Mouse (Mus musculus): Measurements from ENCODE around the gene Tbc1d2b. TPM values are rescaled to one million over a fixed set of nuclear protein-coding genes. Genes with fewer than 3 reads are reported as not detected.

Gene Tbc1d2b
- polyA plus RNA-seq, 1 experiment from 2014 or later: 20.9 TPM

DNA sequence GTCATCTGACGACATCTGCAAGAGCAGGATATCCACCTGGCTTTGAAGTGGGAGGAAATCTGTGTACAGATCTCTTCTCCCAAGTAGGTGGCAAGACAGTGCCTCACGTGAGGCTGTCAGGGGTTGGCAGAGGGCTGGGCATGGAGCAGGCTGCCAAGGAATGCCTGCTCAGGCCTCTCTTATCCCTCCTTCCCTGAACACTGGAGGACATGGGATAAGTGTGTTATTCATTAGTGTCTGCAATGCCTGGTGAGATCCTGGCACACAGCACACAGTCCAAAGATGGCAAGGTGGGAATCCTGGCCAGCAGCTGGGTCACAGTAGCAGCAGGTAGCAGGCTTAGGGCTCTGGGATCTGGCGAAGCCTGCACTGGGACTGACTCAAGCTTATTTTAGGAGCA is 57.5 kb downstream of the Tbc1d2b start:
- no peak for ATAC-seq (replicated peaks; ENCODE audit: low FRiP score, low TSS enrichment, low read depth)
- H3K9ac ChIP-seq (ENCODE audit: low read length): no peak overlapping the region
- H3K4me2 ChIP-seq (ENCODE audit: low read length): no peak overlapping the region
- DNase-seq (ENCODE audit: low spot score): no peak
- H3K4me3 ChIP-seq (ENCODE audit: low read depth, low read length): no peak overlapping the region
- 84% methylated on average over 3 of the region's 3 CpGs for WGBS
- no peak overlapping the region for H3K27ac ChIP-seq (ENCODE audit: low read depth)
- H3K9me3 ChIP-seq (ENCODE audit: control insufficient read depth, low read length): no peaks in the 10 kb centered on the region
- H3K27me3 ChIP-seq (replicated peaks; ENCODE audit: control insufficient read depth, insufficient read depth, low read length): no peaks in the 10 kb centered on the region
- H3K36me3 ChIP-seq (ENCODE audit: control insufficient read depth, insufficient read depth, low read length): peaks cover 60% of the 10 kb centered on the region
- H3K4me1 ChIP-seq (replicated peaks; ENCODE audit: control insufficient read depth, insufficient read depth, low read length): no peaks in the 10 kb centered on the region

DNA sequence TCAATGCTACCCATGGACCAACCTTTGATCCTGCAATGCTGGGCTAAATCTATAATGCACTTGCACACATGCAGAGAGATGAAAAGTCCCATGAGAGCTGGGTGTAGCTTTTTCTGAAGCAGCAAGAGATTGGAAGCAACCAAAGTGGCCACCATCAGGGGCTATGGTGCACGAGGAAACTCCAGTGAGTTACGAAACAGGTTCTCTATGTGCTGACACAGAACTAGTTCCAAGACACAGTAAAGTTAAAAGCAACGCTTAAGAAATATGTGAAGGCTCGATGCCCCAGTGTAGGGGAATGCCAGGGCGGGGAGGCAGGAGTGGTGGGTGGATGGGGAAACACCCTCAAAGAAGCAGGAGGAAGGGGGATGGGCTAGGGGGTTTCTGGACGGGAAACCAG is 61.9 kb downstream of the Tbc1d2b start:
- no peak overlapping the region for H3K27ac ChIP-seq (ENCODE audit: low read depth)
- WGBS: 77% methylated on average over 6 of the region's 6 CpGs
- DNase-seq (ENCODE audit: low spot score): no peak
- H3K9ac ChIP-seq (ENCODE audit: low read length): no peak overlapping the region
- H3K9me3 ChIP-seq (ENCODE audit: control insufficient read depth, low read length): no peaks in the 10 kb centered on the region
- H3K4me2 ChIP-seq (ENCODE audit: low read length): no peak overlapping the region
- no peaks in the 10 kb centered on the region for H3K27me3 ChIP-seq (replicated peaks; ENCODE audit: control insufficient read depth, insufficient read depth, low read length)
- peaks cover 58% of the 10 kb centered on the region for H3K36me3 ChIP-seq (ENCODE audit: control insufficient read depth, insufficient read depth, low read length)
- H3K4me1 ChIP-seq (replicated peaks; ENCODE audit: control insufficient read depth, insufficient read depth, low read length): no peaks in the 10 kb centered on the region
- no peak for ATAC-seq (replicated peaks; ENCODE audit: low FRiP score, low TSS enrichment, low read depth)
- H3K4me3 ChIP-seq (ENCODE audit: low read depth, low read length): no peak overlapping the region

DNA sequence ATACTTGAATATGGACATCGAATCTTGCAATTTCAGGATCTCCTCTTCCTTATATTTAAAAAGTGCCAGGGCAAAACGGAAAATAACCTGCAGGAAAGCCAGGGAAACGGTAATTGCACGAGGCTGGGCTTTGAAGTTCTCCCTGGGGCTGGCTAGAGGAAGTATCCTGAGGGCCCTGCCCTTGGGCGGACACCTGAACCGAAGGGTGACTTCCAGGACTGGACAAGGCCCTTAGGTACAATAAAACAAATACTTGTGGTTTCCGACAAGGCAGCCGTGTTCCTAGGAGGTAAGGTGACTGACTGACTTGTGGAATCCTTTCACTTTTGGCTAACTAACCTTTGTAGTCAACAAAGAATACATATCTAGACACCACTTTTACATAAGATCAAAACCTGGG is 62.8 kb downstream of the Tbc1d2b start:
- 79% methylated on average over 8 of the region's 8 CpGs for WGBS
- Histone ChIP-seq H3K4me3 (ENCODE audit: low read depth, low read length) (no peak overlapping the region), H3K4me2 (ENCODE audit: low read length) (no peak overlapping the region), H3K27ac (ENCODE audit: low read depth) (no peak overlapping the region), H3K9ac (ENCODE audit: low read length) (no peak overlapping the region), H3K4me1 (replicated peaks; ENCODE audit: control insufficient read depth, insufficient read depth, low read length) (no peaks in the 10 kb centered on the region), H3K27me3 (replicated peaks; ENCODE audit: control insufficient read depth, insufficient read depth, low read length) (no peaks in the 10 kb centered on the region), H3K36me3 (ENCODE audit: control insufficient read depth, insufficient read depth, low read length) (peaks cover 57% of the 10 kb centered on the region), H3K9me3 (ENCODE audit: control insufficient read depth, low read length) (no peaks in the 10 kb centered on the region)
- DNase-seq (ENCODE audit: low spot score) (no peak), ATAC-seq (replicated peaks; ENCODE audit: low FRiP score, low TSS enrichment, low read depth) (no peak)

DNA sequence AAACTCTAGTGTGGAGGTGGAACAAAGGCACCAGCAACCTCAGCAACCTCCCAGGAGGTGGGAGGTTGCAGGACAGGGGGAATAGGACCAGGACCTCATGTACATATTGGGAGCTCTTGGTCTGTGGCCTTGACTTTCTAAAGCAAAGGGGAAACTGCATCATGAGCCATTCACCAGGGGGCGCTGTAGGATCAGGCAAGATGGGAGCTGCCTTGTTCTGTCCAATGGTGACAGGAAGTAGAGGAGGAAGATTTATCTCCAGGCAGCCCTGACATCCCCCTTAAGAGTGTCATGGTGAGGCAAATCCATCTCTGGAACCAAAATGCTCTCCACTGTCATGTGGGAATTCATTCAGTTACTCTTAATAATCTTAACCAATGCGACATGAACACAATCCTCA is 64.1 kb downstream of the Tbc1d2b start:
- Histone ChIP-seq H3K27ac (ENCODE audit: low read depth) (no peak overlapping the region), H3K4me1 (replicated peaks; ENCODE audit: control insufficient read depth, insufficient read depth, low read length) (no peaks in the 10 kb centered on the region), H3K9me3 (ENCODE audit: control insufficient read depth, low read length) (no peaks in the 10 kb centered on the region), H3K4me2 (ENCODE audit: low read length) (no peak overlapping the region), H3K36me3 (ENCODE audit: control insufficient read depth, insufficient read depth, low read length) (peaks cover 66% of the 10 kb centered on the region), H3K27me3 (replicated peaks; ENCODE audit: control insufficient read depth, insufficient read depth, low read length) (no peaks in the 10 kb centered on the region), H3K4me3 (ENCODE audit: low read depth, low read length) (no peak overlapping the region), H3K9ac (ENCODE audit: low read length) (no peak overlapping the region)
- ATAC-seq (replicated peaks; ENCODE audit: low FRiP score, low TSS enrichment, low read depth): peak; percentile 31; the same call in 1 of the 2 replicates
- 49% methylated on average over 2 of the region's 2 CpGs for WGBS
- DNase-seq (ENCODE audit: low spot score): peak; percentile 92

DNA sequence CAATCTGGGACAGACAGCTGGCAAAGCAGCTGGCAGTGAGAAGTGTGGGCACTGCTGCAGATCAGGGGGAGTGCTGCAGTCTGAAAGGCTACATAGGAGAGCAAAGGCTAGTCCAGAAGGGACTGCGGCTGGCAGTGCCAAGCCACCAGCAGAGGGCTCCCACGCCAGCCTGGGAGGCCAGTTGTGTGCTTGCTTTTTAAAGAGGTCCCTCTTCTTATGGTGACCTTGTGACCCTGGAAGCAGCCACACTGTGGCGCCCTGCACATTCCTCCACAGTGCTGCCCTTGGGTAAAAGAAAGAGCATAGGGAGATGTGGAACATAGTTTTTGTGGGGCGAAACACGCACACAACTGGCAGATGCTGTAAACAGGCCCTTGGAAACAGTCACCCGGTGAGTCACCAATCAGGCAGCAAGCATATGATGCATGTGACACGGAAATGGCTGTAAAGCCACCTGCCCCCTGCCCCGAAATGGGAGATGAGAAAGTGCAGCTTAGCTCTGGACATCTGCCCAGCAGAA is 66.1 kb downstream of the Tbc1d2b start:
- 66% methylated on average over 8 of the region's 8 CpGs for WGBS
- Histone ChIP-seq H3K36me3 (ENCODE audit: control insufficient read depth, insufficient read depth, low read length) (peaks cover 80% of the 10 kb centered on the region), H3K4me1 (replicated peaks; ENCODE audit: control insufficient read depth, insufficient read depth, low read length) (no peaks in the 10 kb centered on the region), H3K27me3 (replicated peaks; ENCODE audit: control insufficient read depth, insufficient read depth, low read length) (no peaks in the 10 kb centered on the region), H3K9ac (ENCODE audit: low read length) (no peak overlapping the region), H3K4me3 (ENCODE audit: low read depth, low read length) (no peak overlapping the region), H3K4me2 (ENCODE audit: low read length) (no peak overlapping the region), H3K27ac (ENCODE audit: low read depth) (no peak overlapping the region), H3K9me3 (ENCODE audit: control insufficient read depth, low read length) (no peaks in the 10 kb centered on the region)
- DNase-seq (ENCODE audit: low spot score): no peak
- ATAC-seq (replicated peaks; ENCODE audit: low FRiP score, low TSS enrichment, low read depth): no peak

DNA sequence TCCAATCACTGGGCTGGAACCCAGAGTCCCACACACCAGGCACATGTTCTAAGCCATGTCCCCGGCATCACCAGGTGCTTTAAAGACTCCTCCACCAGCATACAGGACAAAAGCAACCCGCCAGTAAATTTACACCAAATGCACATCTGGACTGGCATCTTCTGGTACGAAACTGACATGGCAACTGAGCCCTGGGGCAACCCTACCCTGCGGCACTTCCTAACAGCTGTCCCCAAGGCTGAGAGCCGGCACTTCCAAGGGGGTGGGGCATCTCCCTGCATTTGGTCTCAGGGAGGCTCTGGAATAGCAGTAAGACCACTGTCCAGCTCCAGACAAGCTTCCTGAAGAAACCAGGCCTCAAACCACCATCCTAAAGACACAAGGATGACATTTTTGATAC is 67.4 kb downstream of the Tbc1d2b start:
- 81% methylated on average over 5 of the region's 5 CpGs for WGBS

DNA sequence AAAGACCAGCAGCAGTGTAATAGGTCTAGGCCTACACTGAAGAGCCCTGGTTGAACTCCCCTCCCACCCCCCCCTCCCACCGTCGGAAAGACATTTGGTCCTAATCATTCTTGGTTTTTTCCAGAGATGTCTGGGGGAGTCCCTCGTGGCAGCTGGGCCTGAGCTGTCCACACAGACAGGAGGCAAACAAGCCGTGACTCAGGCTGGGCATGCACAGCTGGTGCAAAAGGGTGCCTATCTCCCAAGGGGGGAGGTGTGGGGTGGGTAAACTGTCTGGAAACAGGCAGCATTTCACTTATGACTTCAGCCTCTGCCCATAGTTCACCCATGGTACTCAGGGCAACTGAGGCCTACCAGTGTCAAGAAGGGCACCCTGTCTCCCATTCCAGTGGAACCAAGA is 69.1 kb downstream of the Tbc1d2b start:
- Histone ChIP-seq H3K4me3 (ENCODE audit: low read depth, low read length) (no peak overlapping the region), H3K27ac (ENCODE audit: low read depth) (no peak overlapping the region), H3K27me3 (replicated peaks; ENCODE audit: control insufficient read depth, insufficient read depth, low read length) (no peaks in the 10 kb centered on the region), H3K36me3 (ENCODE audit: control insufficient read depth, insufficient read depth, low read length) (peaks cover 55% of the 10 kb centered on the region), H3K4me2 (ENCODE audit: low read length) (no peak overlapping the region), H3K4me1 (replicated peaks; ENCODE audit: control insufficient read depth, insufficient read depth, low read length) (no peaks in the 10 kb centered on the region), H3K9ac (ENCODE audit: low read length) (no peak overlapping the region), H3K9me3 (ENCODE audit: control insufficient read depth, low read length) (no peaks in the 10 kb centered on the region)
- no peak for DNase-seq (ENCODE audit: low spot score)
- 35% methylated on average over 4 of the region's 4 CpGs for WGBS
- ATAC-seq (replicated peaks; ENCODE audit: low FRiP score, low TSS enrichment, low read depth): no peak

More for the DNA sequence above, 67.4 kb downstream of the Tbc1d2b start:
- H3K27ac ChIP-seq (ENCODE audit: low read depth): no peak overlapping the region
- H3K9me3 ChIP-seq (ENCODE audit: control insufficient read depth, low read length): no peaks in the 10 kb centered on the region
- no peaks in the 10 kb centered on the region for H3K4me1 ChIP-seq (replicated peaks; ENCODE audit: control insufficient read depth, insufficient read depth, low read length)
- peaks cover 71% of the 10 kb centered on the region for H3K36me3 ChIP-seq (ENCODE audit: control insufficient read depth, insufficient read depth, low read length)
- no peak overlapping the region for H3K9ac ChIP-seq (ENCODE audit: low read length)
- no peaks in the 10 kb centered on the region for H3K27me3 ChIP-seq (replicated peaks; ENCODE audit: control insufficient read depth, insufficient read depth, low read length)
- no peak overlapping the region for H3K4me3 ChIP-seq (ENCODE audit: low read depth, low read length)
- H3K4me2 ChIP-seq (ENCODE audit: low read length): no peak overlapping the region
- no peak for DNase-seq (ENCODE audit: low spot score)
- ATAC-seq (replicated peaks; ENCODE audit: low FRiP score, low TSS enrichment, low read depth): no peak

DNA sequence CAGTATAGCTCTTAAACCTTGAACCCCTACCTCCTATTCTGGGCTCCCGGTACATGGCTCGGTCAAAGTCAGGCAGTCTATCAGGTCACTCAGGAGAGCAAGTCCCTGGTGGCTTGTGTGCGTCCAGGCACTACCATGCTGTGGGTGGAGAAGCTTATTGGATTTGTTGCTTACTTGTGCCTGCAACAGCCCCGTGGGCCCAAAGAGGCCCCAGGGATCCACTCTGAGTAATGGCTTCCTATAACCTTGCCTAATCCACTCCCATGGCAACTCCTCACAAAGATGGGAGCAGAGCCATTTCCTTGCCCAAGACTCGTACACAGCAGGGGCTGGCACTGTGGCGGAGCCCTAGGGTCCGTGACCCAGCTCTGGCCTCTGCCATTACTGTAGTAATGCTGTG is 69.5 kb downstream of the Tbc1d2b start:
- H3K27ac ChIP-seq (ENCODE audit: low read depth): no peak overlapping the region
- no peak for ATAC-seq (replicated peaks; ENCODE audit: low FRiP score, low TSS enrichment, low read depth)
- 84% methylated on average over 7 of the region's 7 CpGs for WGBS

DNA sequence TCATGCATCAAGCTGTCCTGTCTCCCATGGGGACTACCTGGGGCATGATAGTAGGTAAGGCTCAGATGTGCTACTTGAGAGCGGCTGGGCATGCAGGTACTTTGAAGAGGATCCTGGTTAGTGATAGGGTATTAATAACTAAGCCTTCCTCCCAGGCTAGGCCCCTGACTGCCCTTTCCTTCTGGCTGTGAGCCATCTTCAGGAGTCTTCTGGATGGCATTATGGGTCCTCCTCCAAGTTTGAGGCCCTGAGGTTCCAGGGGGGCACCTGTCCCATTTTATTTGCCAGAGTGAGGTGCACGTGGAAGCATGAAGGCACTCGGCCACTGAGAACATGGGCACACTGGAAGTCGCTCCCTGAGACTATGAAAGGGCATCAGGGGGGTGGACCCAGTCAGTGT is 70.1 kb downstream of the Tbc1d2b start:
- H3K27me3 ChIP-seq (replicated peaks; ENCODE audit: control insufficient read depth, insufficient read depth, low read length): no peaks in the 10 kb centered on the region
- no peak overlapping the region for H3K4me2 ChIP-seq (ENCODE audit: low read length)
- DNase-seq (ENCODE audit: low spot score) (no peak), ATAC-seq (replicated peaks; ENCODE audit: low FRiP score, low TSS enrichment, low read depth) (no peak)
- H3K36me3 ChIP-seq (ENCODE audit: control insufficient read depth, insufficient read depth, low read length): peaks cover 62% of the 10 kb centered on the region
- no peak overlapping the region for H3K9ac ChIP-seq (ENCODE audit: low read length)
- no peak overlapping the region for H3K27ac ChIP-seq (ENCODE audit: low read depth)
- no peaks in the 10 kb centered on the region for H3K4me1 ChIP-seq (replicated peaks; ENCODE audit: control insufficient read depth, insufficient read depth, low read length)
- WGBS: 89% methylated on average over 4 of the region's 4 CpGs
- no peaks in the 10 kb centered on the region for H3K9me3 ChIP-seq (ENCODE audit: control insufficient read depth, low read length)
- H3K4me3 ChIP-seq (ENCODE audit: low read depth, low read length): no peak overlapping the region

More for the DNA sequence above, 69.5 kb downstream of the Tbc1d2b start:
- H3K27me3 ChIP-seq (replicated peaks; ENCODE audit: control insufficient read depth, insufficient read depth, low read length): no peaks in the 10 kb centered on the region
- H3K4me2 ChIP-seq (ENCODE audit: low read length): no peak overlapping the region
- H3K9me3 ChIP-seq (ENCODE audit: control insufficient read depth, low read length): no peaks in the 10 kb centered on the region
- no peaks in the 10 kb centered on the region for H3K4me1 ChIP-seq (replicated peaks; ENCODE audit: control insufficient read depth, insufficient read depth, low read length)
- peaks cover 57% of the 10 kb centered on the region for H3K36me3 ChIP-seq (ENCODE audit: control insufficient read depth, insufficient read depth, low read length)
- no peak overlapping the region for H3K4me3 ChIP-seq (ENCODE audit: low read depth, low read length)
- H3K9ac ChIP-seq (ENCODE audit: low read length): no peak overlapping the region
- no peak for DNase-seq (ENCODE audit: low spot score)
